Mouse (Mus musculus) NIH3T3 (cell line): ENCODE measurements around the gene Hrh1.
A peak's percentile ranks its signal among the peaks of the same experiment; 100 is the strongest.
"Not testable (repeated sequence)": the region's sequence is repeated elsewhere in the genome, so short reads cannot be mapped to it uniquely, and the experiment has no call there.

Experiments
- DNase-seq: peaks from one replicate; pipeline ENCODE4 v3.0.0-alpha.2; 2012; ENCODE audit warnings: low read depth

The Hrh1 gene

DNA sequence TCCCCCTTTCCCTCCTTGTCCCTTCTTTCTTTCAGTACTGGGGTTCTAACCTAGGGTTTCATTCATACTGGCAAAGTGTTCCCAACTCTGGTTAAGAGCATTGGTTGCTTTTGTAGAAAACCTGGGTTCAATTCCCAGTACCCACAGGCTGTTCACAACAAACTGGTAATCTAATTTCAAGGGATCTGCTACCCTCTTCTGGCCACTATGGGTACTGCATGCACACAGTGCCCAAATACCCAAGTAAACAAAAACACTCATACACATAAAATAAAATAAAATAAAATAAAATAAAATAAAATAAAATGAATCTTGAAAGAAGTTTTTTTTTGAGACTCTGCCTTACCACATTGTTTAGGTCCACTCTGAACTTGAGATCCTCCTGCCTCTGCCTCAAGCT lies 63.8 kb downstream of the Hrh1 start:
- peak; percentile 41 for DNase-seq

DNA sequence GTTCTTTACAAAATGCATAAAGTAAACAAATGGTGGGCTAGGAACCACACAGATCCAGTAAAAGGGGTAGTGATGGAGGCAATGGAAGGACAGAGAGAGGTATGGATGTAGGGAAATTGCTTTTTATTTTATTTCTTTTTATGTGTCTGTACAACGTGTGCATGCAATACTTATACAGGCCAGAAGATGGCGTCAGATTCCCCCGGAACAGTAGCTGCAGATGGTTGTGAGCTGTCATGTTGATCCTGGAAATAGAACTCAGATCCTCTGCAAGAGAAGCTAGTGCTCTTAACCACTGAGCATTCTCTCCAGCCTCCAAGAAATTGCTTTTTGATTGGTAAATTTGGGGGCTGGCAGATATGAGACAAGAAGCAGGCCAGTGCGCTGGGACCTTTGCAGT lies 65.0 kb downstream of the Hrh1 start:
- DNase-seq: peak; percentile 28

DNA sequence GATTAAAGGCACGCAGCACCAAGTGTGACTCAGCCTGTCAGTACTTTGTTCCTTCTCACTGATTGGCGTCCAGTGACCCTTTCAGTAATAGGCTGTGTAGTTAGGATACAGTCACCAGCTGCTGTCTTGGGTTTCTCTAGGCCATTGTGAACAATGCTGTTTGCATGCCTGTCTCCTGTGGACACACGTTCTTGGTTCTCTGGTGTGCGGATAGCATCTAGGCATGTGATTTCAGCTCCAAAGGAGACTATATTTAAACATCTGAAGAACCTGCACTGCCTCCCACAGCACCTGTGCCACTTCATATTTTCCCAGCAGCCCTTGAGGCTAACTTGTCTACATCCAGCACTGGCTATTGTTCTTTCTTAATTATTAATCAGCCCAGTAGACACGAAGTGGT lies 75.8 kb downstream of the Hrh1 start:
- DNase-seq: no peak

DNA sequence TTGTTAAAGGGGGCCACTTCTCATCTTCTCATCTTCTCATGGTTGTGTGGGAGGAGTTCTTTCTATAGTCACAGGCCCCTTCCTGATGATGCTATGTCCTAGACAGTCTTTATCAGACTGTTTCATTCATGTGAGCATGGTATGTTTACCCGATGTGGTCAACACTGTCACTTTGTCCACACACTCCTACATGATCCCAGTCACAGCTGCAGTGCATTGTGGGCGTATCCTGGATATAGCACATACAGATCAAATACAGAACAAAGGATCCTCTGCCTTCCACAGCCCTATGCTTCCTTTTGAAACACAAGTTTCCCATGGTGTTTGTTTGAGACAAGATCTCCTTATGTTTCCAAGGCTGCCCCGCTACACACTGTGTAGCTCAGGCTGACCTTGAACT lies 76.3 kb downstream of the Hrh1 start:
- DNase-seq: no peak

DNA sequence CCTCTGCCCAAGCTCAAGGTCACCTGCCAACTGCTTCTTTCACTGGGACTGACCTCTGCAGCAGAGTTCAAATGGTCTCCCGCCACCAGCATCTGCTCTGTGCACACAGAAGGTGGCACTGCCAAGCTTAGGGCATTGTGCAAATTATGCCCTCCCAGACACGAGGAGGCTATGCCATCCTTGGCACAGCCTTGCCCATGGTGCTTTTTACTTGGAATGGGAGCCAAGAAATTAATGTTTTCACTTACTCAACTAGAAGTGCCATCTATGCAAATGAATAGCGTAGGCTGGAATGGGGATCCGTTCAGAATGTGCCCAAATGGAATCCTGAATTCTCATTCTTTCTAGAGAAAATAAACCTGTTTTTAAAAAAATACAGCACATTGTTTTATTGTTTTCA lies 77.2 kb downstream of the Hrh1 start:
- DNase-seq: no peak

DNA sequence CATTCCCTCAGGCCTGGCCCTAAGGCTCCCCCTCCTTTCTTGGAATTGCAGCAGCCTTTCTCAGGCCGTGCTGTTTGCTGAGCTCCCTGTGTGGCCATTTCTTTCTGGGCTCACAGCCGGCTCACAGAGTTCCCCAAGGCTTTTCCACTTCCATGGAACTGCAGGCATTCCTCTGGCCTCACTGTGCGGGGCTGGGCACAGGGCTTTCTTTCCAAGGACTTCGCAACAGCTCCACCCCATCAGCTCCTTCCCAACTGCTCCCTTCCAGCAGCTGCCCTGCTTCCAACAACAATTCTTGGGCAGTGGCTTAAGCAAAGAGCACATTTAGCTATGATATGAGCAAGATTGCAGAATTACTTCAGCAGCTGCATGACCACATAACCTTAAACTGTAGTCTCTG lies 81.0 kb downstream of the Hrh1 start:
- no peak for DNase-seq

DNA sequence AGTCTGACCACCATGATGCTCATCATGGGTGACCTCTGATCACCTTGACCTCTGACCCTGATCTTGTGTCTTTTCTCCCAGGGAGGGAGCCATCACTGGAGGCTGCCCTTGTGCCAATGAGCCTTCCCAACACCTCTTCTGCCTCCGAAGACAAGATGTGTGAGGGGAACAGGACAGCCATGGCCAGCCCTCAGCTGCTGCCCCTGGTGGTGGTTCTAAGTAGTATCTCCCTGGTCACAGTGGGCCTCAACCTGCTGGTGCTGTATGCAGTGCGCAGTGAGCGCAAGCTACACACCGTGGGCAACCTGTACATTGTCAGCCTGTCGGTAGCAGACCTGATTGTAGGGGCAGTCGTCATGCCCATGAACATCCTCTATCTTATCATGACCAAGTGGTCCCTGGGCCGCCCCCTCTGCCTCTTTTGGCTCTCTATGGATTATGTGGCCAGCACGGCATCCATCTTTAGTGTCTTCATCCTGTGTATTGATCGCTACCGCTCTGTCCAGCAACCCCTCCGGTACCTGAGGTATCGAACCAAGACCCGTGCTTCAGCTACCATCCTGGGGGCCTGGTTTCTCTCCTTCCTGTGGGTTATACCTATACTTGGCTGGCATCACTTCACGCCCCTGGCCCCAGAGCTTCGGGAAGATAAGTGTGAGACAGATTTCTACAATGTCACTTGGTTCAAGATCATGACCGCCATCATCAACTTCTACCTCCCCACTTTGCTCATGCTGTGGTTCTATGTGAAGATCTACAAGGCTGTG lies 82.1 kb downstream of the Hrh1 start:
- no peak for DNase-seq

DNA sequence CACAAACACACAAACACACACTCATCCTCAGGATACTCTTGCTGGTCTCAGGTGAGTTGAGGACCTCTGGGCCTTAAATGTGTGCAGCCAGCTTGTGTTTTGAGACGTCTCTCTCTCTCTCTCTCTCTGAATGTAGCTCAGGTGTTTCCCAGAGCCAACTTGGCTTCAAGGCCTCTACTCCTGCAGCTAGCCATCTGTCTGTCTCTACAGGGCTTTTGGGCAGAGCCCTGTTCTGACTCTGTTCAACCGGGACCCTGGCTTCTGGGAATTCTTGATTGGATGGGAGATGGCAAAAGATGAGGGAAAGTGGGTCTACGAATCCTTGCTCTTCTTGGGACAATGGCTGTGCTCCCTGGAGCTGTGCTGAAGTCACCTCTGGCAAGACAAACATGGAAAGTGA lies 91.6 kb downstream of the Hrh1 start:
- no peak for DNase-seq

DNA sequence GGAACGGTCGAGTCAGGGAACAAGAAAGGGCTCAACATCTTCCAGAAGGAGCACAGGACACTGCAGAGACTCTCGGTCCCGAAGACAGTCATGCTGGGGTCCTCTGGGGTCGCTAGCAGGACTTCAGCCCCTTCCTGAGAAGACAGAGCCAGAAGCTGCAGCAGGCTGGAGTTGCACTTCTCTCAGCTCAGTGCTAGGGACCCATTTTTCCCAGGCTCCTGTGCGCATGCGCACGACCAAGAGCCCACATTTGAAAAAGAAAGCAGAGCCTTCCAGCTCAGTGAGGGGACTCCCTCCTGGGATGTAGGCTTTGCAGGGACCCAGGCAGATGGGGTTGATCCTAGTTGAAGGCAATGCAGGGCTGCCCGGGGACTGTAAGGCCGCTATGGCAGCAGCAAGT lies 94.9 kb downstream of the Hrh1 start:
- DNase-seq: not testable (repeated sequence)

DNA sequence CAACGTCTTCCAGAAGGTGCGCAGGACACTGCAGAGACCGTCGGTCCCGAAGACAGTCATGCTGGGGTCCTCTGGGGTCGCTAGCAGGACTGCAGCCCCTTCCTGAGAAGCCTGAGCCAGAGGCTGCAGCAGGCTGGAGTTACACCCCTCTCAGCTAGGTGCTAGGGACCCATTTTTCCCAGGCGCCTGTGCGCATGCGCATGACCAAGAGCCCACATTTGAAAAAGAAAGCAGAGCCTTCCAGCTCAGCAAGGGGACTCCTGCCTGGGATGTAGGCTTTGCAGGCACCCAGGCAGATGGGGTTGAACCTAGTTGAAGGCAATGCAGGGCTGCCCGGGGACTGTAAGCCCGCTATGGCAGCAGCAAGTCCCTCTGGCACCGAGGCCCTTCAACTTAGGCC lies 97.3 kb downstream of the Hrh1 start:
- peak; percentile 34 for DNase-seq

DNA sequence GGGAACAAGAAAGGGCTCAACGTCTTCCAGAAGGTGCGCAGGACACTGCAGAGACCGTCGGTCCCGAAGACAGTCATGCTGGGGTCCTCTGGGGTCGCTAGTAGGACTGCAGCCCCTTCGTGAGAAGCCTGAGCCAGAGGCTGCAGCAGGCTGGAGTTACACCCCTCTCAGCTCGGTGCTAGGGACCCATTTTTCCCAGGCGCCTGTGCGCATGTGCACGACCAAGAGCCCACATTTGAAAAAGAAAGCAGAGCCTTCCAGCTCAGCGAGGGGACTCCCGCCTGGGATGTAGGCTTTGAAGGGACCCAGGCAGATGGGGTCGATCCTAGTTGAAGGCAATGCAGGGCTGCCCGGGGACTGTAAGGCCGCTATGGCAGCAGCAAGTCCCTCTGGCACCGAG lies 116.3 kb downstream of the Hrh1 start:
- DNase-seq: peak; percentile 1

DNA sequence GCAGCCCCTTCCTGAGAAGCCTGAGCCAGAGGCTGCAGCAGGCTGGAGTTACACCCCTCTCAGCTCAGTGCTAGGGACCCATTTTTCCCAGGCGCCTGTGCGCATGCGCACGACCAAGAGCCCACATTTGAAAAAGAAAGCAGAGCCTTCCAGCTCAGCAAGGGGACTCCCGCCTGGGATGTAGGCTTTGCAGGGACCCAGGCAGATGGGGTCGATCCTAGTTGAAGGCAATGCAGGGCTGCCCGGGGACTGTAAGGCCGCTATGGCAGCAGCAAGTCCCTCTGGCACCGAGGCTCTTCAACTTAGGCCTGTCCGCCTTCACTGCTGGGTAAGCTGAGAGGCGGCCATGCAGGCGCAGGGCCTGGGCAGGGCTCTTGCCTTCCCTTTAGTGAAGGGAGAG lies 131.0 kb downstream of the Hrh1 start:
- DNase-seq: not testable (repeated sequence)
